Mouse (Mus musculus) thymus, adult 18-20 months (tissue): ENCODE measurements around the gene Aldh1a2.

Experiments used
- DNase-seq, 2 experiments: peaks; one replicate each; pipeline ENCODE4 v3.0.0; 2022; ENCODE audit warnings: mixed read lengths in 2 of 2

The Aldh1a2 gene

DNA sequence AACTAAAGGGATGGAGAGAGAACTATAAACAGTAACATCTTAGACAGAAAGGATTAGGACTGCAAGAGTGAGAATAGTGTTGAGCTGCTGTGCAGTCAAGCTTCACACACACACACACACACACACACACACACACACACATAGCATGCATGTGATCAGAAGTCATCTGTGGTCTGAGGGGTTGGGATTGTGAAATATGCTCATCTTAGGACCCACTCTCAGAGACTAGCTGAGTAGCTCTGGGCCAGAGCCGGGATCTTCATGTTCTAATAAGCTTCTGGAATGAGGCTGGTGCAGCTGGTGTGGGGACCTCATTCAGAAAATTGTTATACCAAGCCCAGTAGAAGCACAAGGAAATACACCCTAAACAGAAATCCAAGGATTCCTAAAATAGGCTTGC lies 75.1 kb downstream of the Aldh1a2 start:
- DNase-seq = no peak

GRCm38 (mm10) chr9:71295501-71295900 lies 79.9 kb downstream of the Aldh1a2 start:
- DNase-seq = no peak

GRCm38 (mm10) chr9:71303594-71303993 lies 88.0 kb downstream of the Aldh1a2 start:
- DNase-seq = no peak

DNA sequence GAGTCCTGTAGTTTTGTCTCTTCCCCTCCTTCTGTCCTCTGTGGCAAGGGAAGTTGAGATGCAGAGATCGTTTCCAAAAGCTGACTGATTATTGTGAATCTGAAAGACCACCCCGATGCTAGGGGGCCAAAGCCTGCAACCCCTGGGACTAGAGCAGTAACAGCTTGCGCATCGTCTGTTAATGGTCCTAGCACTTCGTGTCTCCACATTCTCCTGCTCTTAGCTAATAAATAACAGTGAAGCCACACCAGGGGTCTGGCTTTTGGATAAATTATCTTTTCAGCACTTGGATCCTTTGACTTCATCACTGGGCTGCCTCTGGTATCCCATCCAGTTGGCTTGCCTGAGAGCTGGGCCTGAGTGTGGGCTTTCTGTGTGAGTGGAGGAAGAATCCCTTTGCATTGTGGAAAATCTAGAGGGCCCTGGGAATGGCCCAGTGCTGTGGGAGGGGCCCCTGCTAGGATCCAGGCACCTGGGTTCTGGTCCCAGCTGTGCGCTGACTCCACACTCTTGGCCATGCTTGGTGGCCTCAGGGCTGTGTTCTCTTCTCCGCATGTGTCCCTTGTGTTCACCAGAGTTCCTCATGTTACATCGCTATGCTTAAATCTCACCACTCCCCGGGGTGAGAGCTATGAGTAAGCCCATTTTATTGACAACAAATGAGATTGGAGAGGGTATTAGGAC lies 91.7 kb downstream of the Aldh1a2 start:
- no peak for DNase-seq

GRCm38 (mm10) chr9:71315960-71316359 lies 100.4 kb downstream of the Aldh1a2 start:
- no peak for DNase-seq

GRCm38 (mm10) chr9:71317096-71317920 lies 101.7 kb downstream of the Aldh1a2 start:
- DNase-seq = no peak

DNA sequence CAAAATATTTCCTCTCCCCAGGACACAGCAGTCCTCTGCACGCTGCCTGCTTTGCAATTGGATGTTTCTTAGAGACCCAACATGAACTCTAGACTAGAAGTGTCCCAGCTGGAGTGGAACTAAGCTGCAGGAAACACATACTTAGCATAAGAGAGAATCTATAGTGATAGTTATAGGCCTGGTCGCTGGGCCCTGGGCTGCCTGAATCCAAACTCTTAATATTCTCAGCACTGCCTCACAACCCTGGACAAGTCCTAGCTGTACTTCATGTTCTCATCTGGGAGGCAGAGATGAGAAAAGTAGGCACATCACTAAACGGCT lies 102.3 kb downstream of the Aldh1a2 start:
- DNase-seq = no peak

DNA sequence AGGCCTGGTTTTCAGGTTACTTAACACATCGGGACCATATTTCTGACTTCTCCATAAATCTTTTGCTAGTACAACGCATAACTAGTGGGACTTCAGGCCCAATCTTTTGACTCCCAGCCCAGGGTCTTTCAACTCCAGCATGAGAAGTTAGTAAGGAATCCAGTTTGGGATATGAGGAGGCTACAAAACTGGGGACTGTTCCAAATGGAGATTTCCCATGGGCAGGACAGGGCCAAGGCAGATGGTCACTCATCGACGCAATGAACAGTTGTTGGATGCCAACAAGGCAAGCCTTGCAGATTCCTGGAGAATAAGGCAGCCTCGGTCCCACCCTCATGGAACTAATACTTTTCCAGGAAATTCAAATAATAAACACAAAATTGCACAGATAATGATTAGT lies 104.2 kb downstream of the Aldh1a2 start:
- no peak for DNase-seq

GRCm38 (mm10) chr9:71320246-71321155 lies 104.9 kb downstream of the Aldh1a2 start:
- no peak for DNase-seq

GRCm38 (mm10) chr9:71321436-71321835 lies 105.8 kb downstream of the Aldh1a2 start:
- no peak for DNase-seq

DNA sequence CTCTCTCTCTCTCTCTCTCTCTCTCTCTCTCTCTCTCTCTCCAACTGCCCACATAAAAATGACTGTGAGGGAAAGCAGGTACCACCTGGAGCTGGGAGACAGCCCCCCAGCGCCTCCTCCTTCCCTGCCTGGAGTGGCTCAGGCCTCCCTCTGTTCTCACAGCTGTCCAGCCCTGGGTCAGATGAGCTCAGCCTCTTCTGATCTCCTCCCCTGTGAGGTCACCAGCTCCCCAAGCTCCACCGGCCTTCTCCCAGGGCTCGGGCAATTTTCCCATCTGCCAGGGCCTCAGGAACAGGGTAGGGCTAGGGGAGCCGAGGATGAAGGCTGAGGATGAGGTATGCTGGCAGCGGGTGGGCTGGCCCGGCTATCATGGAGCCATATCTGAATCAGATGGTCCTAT lies 106.3 kb downstream of the Aldh1a2 start:
- DNase-seq = no peak

GRCm38 (mm10) chr9:71323303-71323952 lies 107.8 kb downstream of the Aldh1a2 start:
- DNase-seq = no peak

GRCm38 (mm10) chr9:71324060-71324459 lies 108.5 kb downstream of the Aldh1a2 start:
- DNase-seq = no peak

DNA sequence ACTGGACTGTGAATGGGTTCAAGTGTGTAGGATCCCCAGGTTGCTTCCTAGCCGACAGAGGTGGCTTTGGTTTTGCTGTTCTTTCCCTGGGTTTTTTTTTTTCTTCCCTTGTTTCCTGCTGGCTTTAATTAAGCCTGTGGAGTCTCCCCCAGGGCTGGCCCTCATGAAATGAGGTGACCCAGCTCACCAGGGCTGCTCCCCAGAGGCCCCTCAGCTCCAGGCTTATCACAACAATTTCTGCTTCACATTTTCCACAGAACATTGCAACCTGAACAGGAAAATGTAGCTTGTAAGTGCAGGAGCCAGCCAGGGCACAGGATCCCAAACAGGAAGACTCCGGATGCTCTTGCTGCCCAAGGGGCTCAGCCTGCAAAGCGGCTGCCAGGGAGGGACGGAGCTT lies 110.7 kb downstream of the Aldh1a2 start:
- DNase-seq = no peak

DNA sequence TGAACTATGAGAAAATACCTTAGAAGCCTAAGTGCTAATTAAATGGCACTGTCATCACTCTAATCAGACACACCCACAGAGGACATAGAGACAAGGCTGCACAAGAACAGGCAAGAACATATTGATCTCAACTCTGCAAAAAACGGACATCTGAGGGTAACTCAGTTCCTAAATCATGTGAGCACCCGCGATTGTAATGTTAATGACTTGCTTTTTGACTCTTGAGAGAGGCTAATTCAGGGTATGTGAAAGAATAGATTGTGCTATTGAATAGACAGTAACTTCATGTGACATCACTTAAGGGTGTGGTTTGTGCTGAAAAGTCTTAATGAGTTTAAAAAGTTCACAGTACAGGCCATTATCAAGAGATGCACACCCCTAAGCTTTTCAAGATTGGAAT lies 116.1 kb downstream of the Aldh1a2 start:
- DNase-seq = no peak

GRCm38 (mm10) chr9:71336674-71337073 lies 121.1 kb downstream of the Aldh1a2 start:
- DNase-seq = no peak

DNA sequence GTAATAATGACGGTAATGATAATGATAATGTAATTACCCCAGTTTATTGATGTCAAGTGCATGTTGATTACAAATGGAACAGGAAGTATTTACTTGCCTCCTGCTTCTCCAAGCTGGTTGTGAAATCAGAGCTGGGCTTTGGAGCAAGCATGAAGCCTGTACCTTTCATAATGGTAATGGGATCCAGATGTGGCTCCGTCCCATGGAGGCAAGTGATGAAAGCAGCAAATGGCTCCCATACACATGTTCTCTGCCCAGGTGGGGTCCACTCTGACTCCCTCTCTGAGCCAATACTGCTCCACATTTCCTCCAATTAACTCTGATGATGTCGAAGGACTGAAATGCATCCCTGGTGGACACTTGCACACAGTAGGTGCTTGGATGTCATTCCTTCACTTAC lies 121.8 kb downstream of the Aldh1a2 start:
- DNase-seq = no peak

GRCm38 (mm10) chr9:71340116-71340515 lies 124.5 kb downstream of the Aldh1a2 start:
- no peak for DNase-seq
